Mouse (Mus musculus): ENCODE data around the gene Olfr594.
"Not testable (repeated sequence)": the region's sequence is repeated elsewhere in the genome, so short reads cannot be mapped to it uniquely, and the experiment has no call there.

The Olfr594 gene

DNA sequence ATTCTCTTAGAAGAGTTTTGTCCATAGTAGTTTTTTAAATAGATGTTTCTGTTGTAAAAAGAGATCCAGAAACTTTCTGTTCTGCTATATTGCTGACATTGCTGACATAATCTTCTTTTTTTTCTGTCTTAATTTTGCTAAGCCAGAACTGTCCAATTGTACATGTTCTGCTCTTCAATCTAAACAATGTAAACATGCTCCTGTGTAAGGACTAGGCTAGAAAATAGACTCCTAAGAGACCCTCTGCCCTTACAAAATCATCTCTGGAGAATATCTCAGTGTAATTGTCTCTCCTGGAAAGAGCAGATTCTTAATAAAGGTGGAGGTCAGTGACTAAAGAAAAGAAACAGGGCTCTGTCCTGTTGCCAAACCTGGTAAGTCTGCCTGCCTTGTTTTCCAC is at the start of gene Olfr594:
Gene Olfr594, plus strand, starts transcription at position 301 of the 400 bp plus-strand sequence.
- DNase-seq = no peak

DNA sequence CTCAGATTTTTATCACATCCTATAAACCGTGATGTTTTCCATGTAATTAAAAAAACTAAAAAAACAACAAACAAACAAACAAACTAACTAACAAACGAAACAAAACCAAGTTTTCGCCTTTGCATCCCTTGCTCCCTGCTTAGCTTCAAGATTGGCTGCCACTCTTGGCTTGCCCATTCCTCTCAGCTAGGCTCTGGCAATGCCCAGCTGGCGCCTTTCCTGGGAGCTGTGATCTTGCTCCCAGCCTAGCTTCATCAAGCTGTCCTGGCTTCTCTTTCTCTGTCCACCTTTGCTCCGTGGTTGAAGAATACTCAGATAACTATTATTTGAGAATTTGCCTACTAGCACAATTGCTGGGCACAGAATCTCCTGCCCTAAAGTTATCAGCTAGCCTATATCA is 47.1 kb upstream of the Olfr594 start:
- no peak for DNase-seq

DNA sequence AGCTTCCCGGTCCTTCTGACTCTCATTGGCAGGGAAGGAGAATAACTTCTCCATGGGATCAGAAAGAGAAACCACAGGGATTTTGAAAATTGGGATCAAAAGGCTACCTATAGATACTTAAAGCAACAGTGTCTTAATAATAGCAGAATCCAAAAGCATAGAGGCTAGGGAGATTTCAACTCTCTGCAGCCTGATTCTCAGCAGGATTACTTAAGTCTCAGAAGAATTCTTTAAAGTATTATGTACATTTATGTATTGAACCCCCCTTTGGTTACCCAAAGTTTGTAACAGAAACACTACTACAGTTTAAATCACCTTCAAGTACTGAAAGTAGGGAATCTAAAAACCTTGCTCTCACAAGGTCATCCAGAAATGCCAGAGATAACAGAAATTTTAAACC is 38.6 kb upstream of the Olfr594 start, which contains the start of gene Olfr591:
Gene Olfr591, minus strand, starts transcription at position 101 of the 400 bp plus-strand sequence.
- DNase-seq = no peak

DNA sequence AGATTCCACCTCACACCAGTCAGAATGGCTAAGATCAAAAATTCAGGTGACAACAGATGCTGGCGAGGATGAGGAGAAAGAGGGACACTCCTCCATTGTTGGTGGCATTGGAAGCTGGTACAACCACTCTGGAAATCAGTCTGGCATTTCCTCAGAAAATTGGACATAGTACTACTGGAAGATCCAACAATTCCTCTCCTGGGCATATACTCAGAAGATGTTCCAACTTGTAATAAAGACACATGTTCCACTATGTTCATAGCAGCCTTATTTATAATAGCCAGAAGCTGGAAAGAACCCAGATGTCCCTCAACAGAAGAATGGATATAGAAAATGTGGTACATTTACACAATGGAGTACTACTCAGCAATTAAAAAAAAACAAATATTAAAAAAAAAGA is 32.3 kb upstream of the Olfr594 start, which contains the start of gene Olfr592:
Gene Olfr592, plus strand, starts transcription at position 301 of the 400 bp plus-strand sequence.
- DNase-seq = not testable (repeated sequence)

DNA sequence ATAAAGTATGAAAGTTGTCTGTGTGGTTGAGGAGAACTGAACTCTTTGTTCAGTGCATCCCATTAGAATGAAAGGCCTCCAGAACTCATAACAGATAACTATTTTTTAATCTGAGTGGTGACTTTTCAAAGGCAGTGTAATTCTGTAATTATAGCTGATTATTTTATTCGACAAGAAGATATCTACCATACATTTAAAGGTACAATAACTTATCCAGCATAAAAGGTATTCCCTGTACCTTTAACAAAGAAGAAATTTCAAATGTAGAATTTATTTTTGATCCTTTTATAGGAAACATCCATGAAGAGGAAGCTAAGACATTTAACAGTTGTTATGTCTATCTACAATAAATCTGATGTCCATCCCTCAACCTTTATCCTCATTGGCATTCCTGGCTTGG is 5.2 kb upstream of the Olfr594 start, which contains the start of gene Olfr593:
Gene Olfr593, plus strand, starts transcription at position 301 of the 400 bp plus-strand sequence.
- no peak for DNase-seq

DNA sequence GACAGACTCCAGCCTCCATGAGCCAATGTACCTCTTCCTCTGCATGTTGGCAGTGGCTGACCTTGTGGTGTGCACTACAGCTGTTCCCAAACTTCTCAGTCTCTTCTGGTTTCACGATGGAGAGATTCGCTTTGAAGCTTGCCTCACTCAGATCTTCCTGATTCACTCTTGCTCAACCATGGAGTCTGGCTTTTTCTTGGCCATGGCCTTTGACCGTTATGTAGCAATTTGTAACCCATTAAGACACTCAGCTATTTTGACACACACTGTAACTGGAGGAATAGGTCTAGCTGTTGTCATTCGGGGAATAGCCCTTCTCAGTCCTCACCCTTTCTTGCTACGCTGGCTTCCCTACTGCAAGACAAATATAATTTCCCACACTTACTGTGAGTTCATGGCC is 4.7 kb upstream of the Olfr594 start:
- DNase-seq = not testable (repeated sequence)

DNA sequence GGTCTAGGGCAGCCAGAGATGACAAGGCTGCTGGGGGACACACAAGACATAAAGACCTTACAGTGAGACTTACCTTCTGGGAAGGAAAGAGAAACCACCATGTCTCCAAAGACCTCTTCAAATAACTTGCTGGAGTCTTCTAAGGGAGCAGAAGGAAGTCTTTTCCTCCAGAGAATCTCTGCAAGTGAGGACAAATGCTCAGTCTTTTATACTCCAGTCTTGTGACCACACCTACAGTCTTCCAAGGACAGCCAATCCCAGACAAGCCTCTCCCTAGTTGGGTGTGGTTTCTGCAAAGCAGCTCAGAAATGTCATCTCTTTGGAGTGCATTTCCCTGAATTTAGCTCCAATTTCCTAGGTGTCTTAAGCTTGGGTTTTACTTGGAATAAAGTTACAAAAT is 35.6 kb downstream of the Olfr594 start, which contains the start of gene Usp17ld:
Gene Usp17ld, minus strand, starts transcription at position 101 of the 400 bp plus-strand sequence.
- DNase-seq = not testable (repeated sequence)

Data from cerebellum, adult 9-11 months (tissue).